Mouse (Mus musculus) midbrain, embryonic 16.5 days (tissue): ENCODE data around the gene Ncf2. TPM values are rescaled to one million over a fixed set of nuclear protein-coding genes. Genes with fewer than 3 reads are reported as not detected.

Experiments used
- polyA plus RNA-seq: library from polyadenylated mRNA; unstranded; fragments of >200 nt; fragmentation: Nextera tagmentation; extraction: Ambion mirVana; gene quantifications from 2 replicates; pipeline ENCODE4 v1.2.1, GENCODE M21; 2015

The Ncf2 gene
- polyA plus RNA-seq, 1 experiment from 2014 or later = 2.3 TPM

Other genes starting within 250 kb of the Ncf2 start
- gene Apobec4, start 49.6 kb upstream of the Ncf2 start, polyA plus RNA-seq = not detected in 2 replicates
- gene Rgl1, start 33.8 kb upstream of the Ncf2 start, polyA plus RNA-seq = 13.3 and 13.9 TPM in 2 replicates
- 380 and 393 TPM in 2 replicates for gene Arpc5, start 33.7 kb upstream of the Ncf2 start, polyA plus RNA-seq
- gene Smg7, start 102.5 kb downstream of the Ncf2 start, polyA plus RNA-seq = 32.1 and 33.9 TPM in 2 replicates
- gene Nmnat2, start 154.8 kb downstream of the Ncf2 start, polyA plus RNA-seq = 92.9 and 95.8 TPM in 2 replicates